Mouse (Mus musculus): ENCODE measurements around the gene Snrnp25. TPM values are rescaled to one million over a fixed set of nuclear protein-coding genes. Genes with fewer than 3 reads are reported as not detected.

The Snrnp25 gene
- total RNA-seq, 2 experiments from 2014 or later = 21.2 to 26.9 TPM

GRCm38 (mm10) chr11:32241391-32241790 lies 36.2 kb downstream of the Snrnp25 start:
- no peak for DNase-seq (ENCODE audit: extremely low spot score in 1 of 2, low spot score in 1 of 2)

- no peak for DNase-seq (ENCODE audit: extremely low spot score in 1 of 2, low spot score in 1 of 2)
These were observed 37.0 kb downstream of the Snrnp25 start for GRCm38 (mm10) chr11:32242209-32242608.

GRCm38 (mm10) chr11:32243205-32243955 lies 38.2 kb downstream of the Snrnp25 start:
- no peak for DNase-seq (ENCODE audit: extremely low spot score in 1 of 2, low spot score in 1 of 2)

- DNase-seq (ENCODE audit: extremely low spot score in 1 of 2, low spot score in 1 of 2) = no peak
These were observed 38.8 kb downstream of the Snrnp25 start for GRCm38 (mm10) chr11:32244064-32244463.

DNA sequence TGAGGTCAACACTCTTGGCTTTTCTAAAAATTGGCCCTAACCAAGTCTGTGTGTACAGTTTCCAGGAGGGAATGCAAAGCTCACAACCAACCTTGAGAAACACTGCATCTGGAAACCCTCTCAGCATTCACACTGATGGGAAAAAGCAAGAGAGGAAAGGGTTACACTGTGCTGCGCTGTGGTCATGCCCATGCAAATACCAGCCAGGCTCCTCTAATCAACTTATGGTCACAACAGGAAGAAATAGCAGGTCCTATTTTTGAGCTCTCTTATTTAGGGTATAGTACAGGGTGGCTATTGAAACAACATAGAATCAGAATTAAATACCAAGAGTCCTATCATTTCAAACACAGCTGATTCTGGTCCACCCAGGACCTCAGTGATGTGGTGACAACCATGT lies 39.4 kb downstream of the Snrnp25 start:
- DNase-seq (ENCODE audit: extremely low spot score in 1 of 2, low spot score in 1 of 2) = no peak

GRCm38 (mm10) chr11:32245614-32246013 lies 40.4 kb downstream of the Snrnp25 start:
- DNase-seq (ENCODE audit: extremely low spot score in 1 of 2, low spot score in 1 of 2) = no peak

DNA sequence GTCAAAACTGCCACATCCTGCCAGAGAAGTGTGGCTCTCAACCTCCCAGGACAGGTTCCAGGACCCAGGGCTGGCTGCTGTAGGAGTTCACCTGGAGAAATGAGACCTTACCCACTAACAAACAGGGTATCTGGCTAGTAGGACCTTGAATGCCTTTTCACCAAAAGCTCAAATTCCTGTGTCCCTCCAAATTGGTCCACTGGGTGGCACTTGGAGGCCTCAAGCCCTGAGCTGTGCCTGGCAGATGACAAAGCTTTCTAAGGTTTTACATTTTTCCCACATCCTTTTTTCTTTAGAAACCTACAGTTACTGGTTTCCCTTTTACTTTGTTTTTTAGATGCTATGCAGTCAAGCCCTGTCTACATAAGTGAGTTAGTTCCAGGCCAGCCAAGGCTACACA lies 41.9 kb downstream of the Snrnp25 start:
- no peak for DNase-seq (ENCODE audit: extremely low spot score in 1 of 2, low spot score in 1 of 2)

DNA sequence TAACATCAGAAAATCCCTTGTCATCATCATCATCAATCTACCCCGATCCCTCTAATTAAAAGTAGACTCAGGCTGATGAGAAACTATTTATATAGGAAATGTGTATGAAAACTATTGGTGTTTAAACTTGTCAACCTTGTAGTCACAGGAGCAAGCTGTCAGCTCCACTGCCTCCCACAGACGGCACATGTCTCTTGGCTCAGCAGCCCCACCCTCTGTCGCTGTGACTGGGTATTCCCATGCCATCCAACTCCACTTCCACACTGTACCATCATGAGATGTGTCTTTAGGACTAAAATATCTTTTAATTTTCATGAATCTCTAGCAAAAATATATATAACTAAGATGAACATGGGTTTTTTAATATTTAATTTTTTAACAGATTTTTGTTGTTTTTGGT lies 43.1 kb downstream of the Snrnp25 start:
- no peak for DNase-seq (ENCODE audit: extremely low spot score in 1 of 2, low spot score in 1 of 2)

DNA sequence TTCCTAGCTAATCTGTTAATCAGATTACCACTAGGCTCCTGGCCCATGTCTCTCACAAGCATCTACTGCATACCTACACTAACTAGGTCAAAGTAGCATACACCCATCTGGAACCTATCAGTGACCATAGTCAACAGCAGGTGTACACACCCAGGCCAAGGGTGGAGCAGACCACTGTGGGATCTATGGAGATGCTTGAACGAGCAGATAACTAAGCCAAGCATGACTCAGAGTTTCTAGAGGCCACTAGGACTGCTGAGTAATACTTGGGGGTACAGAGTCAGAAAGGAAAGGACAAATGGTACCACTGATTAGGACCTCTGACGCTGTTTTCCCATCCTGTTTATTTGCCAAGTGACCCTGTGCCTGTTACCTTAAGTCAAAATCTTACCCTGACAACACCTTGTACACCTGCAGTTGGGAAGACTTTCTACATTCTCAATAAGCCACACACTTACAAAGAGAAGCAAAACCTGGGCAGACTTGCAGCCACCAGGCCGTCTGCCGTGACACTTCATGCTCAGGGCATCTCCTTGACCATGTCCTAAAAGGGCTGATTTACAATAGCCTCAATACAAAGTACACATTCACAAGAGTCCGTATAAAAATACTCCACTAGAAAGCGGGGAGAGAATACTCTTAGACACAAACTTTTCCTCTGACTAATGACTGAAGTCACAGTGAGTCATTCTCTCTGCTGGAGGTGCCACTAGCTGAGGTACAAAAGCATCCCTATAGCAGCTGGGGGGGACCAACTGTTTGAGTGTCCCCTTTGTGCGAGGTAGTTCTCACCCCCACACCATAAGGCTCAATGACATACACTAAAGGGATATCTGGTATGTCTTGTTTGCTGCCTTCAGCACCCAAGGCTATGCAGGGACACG lies 45.9 kb downstream of the Snrnp25 start:
- no peak for DNase-seq (ENCODE audit: extremely low spot score in 1 of 2, low spot score in 1 of 2)

DNA sequence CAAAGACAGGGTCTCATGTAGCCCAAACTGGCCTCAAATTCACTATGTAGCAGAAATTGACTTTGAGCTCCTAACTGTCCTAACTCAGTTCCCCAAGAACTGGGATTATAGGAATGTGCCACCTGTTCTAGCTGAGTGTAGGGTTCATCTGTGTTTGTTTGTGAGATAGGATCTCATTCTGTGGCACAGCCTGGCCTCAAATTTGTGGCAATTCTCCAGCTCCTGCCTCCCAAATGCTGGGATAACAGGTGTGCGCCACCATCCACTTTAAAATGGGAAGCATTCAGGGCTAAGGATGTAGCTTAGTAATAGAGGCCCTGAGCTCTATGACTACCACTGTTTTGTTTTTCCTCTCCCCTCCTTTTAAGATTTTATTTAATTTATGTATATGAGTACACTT lies 47.9 kb downstream of the Snrnp25 start:
- no peak for DNase-seq (ENCODE audit: extremely low spot score in 1 of 2, low spot score in 1 of 2)

GRCm38 (mm10) chr11:32256146-32256545 lies 50.9 kb downstream of the Snrnp25 start:
- DNase-seq (ENCODE audit: extremely low spot score in 1 of 2, low spot score in 1 of 2) = no peak

DNA sequence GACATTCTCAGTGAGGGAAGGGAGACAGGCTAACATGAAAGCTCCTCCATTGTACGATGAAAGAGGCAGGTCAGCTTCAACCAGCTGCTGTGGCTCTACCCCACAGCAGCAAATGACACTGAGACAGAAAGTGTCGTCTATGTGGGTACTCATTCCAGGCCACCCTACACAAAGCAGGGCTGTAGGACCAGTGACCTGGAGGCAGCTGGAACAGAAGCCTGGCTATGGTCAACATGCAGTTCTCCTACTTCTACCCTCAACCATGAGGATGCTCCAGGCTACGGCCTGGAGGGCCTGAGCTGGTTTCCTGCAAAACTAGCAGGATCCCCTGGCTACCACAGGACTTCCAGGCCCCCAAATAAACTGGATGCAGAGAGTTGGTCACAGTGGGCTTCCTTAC lies 51.4 kb downstream of the Snrnp25 start:
- DNase-seq (ENCODE audit: extremely low spot score in 1 of 2, low spot score in 1 of 2) = no peak

Other genes starting within 250 kb of the Snrnp25 start
- gene 4930524B15Rik, start 239.8 kb upstream of the Snrnp25 start, total RNA-seq (2021) = under 1 TPM in 1 of 2 experiments, not detected in 1; 0.12 TPM
- 100 to 1,000 TPM; 682 to 735 TPM for gene Nsg2, start 205.0 kb upstream of the Snrnp25 start, total RNA-seq (2021)
- gene Il9r, start 5.1 kb upstream of the Snrnp25 start, total RNA-seq (2021) = not detected
- gene Rhbdf1, start 16.9 kb downstream of the Snrnp25 start, total RNA-seq (2021) = 10 to 100 TPM; 14.0 to 18.3 TPM
- gene Mpg, start 21.1 kb downstream of the Snrnp25 start, total RNA-seq (2021) = 10 to 100 TPM; 18.1 to 19.9 TPM
- 10 to 100 TPM; 49.1 to 67.0 TPM for gene Nprl3, start 62.3 kb downstream of the Snrnp25 start, total RNA-seq (2021)
- gene Hba-x, start 71.0 kb downstream of the Snrnp25 start, total RNA-seq (2021) = not detected
- gene Hba-a1, start 78.1 kb downstream of the Snrnp25 start, total RNA-seq (2021) = 100 to 1,000 TPM; 552 to 580 TPM
- 1 to 10 TPM; 1.6 to 4.3 TPM for gene Hbq1b, start 81.5 kb downstream of the Snrnp25 start, total RNA-seq (2021)
- 100 to 1,000 TPM; 469 to 517 TPM for gene Hba-a2, start 91.1 kb downstream of the Snrnp25 start, total RNA-seq (2021)
- 1 to 10 TPM in 1 of 2 experiments, not detected in 1; 1.1 TPM for gene Hbq1a, start 94.7 kb downstream of the Snrnp25 start, total RNA-seq (2021)
- gene Sh3pxd2b, start 142.4 kb downstream of the Snrnp25 start, total RNA-seq (2021) = 10 to 100 TPM in 1 of 2 experiments, 1 to 10 TPM in 1; 9.8 to 10.9 TPM
- 10 to 100 TPM; 38.2 to 41.4 TPM for gene Ubtd2, start 250.0 kb downstream of the Snrnp25 start, total RNA-seq (2021)